Mouse (Mus musculus) ES-E14 (cell line): ENCODE measurements at regions not wholly inside any gene's neighbourhood (a gene's known extent, or its start where the extent isn't known, plus 50 kb on each side); places are given as distances from the start of the nearest gene placed in this dataset.

Experiments used
- DNase-seq: peaks from one replicate; pipeline ENCODE4 v3.0.0-alpha.2; 2013; ENCODE audit warnings: low read depth, low spot score
- H3K27ac ChIP-seq: 2 replicates; pipeline ENCODE4 v1.5.1; 2012; ENCODE audit warnings: low read depth, mild to moderate bottlenecking, low read length, moderate library complexity, mixed read lengths; ENCODE audit not compliant: poor library complexity, insufficient read depth, severe bottlenecking
- H3K36me3 ChIP-seq: 2 replicates; pipeline ENCODE4 v1.6.1; 2012; ENCODE audit warnings: mild to moderate bottlenecking, low read length, moderate library complexity, mixed read lengths; ENCODE audit not compliant: control insufficient read depth, poor library complexity, insufficient read depth, severe bottlenecking
- H3K4me1 ChIP-seq, 2 experiments: fragments of 150-350 bp in 1 of 2; sonication (generic) in 1 of 2; 2 replicates each; pipeline ENCODE4 v1.6.1; 2012; ENCODE audit warnings: low read length in 2 of 2, mild to moderate bottlenecking in 1 of 2, mixed read lengths in 1 of 2; ENCODE audit not compliant: control insufficient read depth in 2 of 2, insufficient read depth in 2 of 2, poor library complexity in 1 of 2
- H3K4me3 ChIP-seq, 2 experiments: fragments of 150-350 bp in 1 of 2; sonication (generic) in 1 of 2; 2 replicates each; pipeline ENCODE4 v1.5.1; 2012; ENCODE audit warnings: low read length in 2 of 2, low read depth in 1 of 2, mild to moderate bottlenecking in 1 of 2, mixed read lengths in 1 of 2; ENCODE audit not compliant: insufficient read depth in 1 of 2, poor library complexity in 1 of 2, severe bottlenecking in 1 of 2
- H3K9ac ChIP-seq: 2 replicates; pipeline ENCODE4 v1.6.1; 2012; ENCODE audit warnings: low read depth, mild to moderate bottlenecking, low read length, mixed read lengths; ENCODE audit not compliant: poor library complexity, insufficient read depth, severe bottlenecking
- H3K9me3 ChIP-seq: fragments of 150-350 bp; sonication (generic); 2 replicates; pipeline ENCODE4 v1.6.1; 2012; ENCODE audit warnings: low read depth, mild to moderate bottlenecking, low read length; ENCODE audit not compliant: control insufficient read depth, insufficient read depth
- CHD2 ChIP-seq: IDR thresholded peaks from 2 replicates; pipeline ENCODE4 v1.6.1; 2014; ENCODE audit warnings: mild to moderate bottlenecking, low read depth, low read length, inconsistent platforms
- HCFC1 ChIP-seq: IDR thresholded peaks from 2 replicates; pipeline ENCODE4 v1.6.1; 2012; ENCODE audit warnings: low read length, inconsistent platforms, borderline replicate concordance; ENCODE audit not compliant: insufficient read depth
- MAFK ChIP-seq: IDR thresholded peaks from 2 replicates; pipeline ENCODE4 v1.6.1; 2014; ENCODE audit warnings: mild to moderate bottlenecking, low read depth, low read length, inconsistent platforms; ENCODE audit not compliant: insufficient read depth
- ZC3H11A ChIP-seq: IDR thresholded peaks from 2 replicates; pipeline ENCODE4 v1.6.1; 2012; ENCODE audit warnings: low read depth, mild to moderate bottlenecking, inconsistent platforms, low read length, borderline replicate concordance
- ZNF384 ChIP-seq: IDR thresholded peaks from 2 replicates; pipeline ENCODE4 v1.6.1; 2012; ENCODE audit warnings: low read depth, low read length, inconsistent platforms
- in situ Hi-C, 2 experiments: fragments of 600-800 bp; cut with MboI; formaldehyde crosslinking; loops; one replicate each; pipeline ENCODE4 v1.15.1; 2025; ENCODE audit warnings: low sequenced_read_pairs in 2 of 2, inconsistent platforms in 1 of 2; ENCODE audit not compliant: unreplicated experiment in 2 of 2

DNA sequence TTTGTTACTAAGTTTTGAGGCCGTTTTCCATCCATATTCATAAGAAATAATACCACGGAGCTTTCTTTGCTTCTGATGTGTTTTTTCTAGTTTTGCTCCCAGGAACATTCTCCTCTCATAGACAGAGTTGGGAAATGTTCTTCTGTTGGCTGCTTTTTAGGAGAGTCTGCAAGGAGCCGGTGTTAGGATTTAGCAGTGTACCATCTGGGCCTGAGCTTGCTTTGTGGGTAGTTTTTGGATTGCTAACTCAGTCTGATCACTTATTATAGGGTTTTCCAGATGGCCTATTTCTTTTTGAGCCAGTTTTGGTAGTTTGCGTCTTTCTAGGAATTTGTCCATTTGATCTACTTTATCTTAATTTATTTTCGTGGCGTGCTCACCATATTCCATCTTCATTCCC lies 108.4 kb downstream of the Cmpk2 start:
- no peaks in the 10 kb centered on the region for H3K36me3 ChIP-seq
- no peak for DNase-seq
- H3K9ac ChIP-seq, result no peak overlapping the region
- H3K4me1 ChIP-seq, result no peaks in the 10 kb centered on the region
- in situ Hi-C loops, result no loop called here
- no peaks in the 10 kb centered on the region for H3K9me3 ChIP-seq
- TF ChIP-seq HCFC1 (no peak), ZC3H11A (no peak), CHD2 (no peak), ZNF384 (no peak), MAFK (no peak)
- no peak overlapping the region for H3K27ac ChIP-seq
- H3K4me3 ChIP-seq, result no peak overlapping the region

GRCm38 (mm10) chr12:26571602-26572001 lies 102.6 kb downstream of the Cmpk2 start:
- Histone ChIP-seq H3K9ac (no peak overlapping the region), H3K27ac (no peak overlapping the region), H3K9me3 (no peaks in the 10 kb centered on the region), H3K4me3 (no peak overlapping the region), H3K36me3 (no peaks in the 10 kb centered on the region), H3K4me1 (no peaks in the 10 kb centered on the region)
- in situ Hi-C loops, result no loop called here
- no peak for DNase-seq
- TF ChIP-seq HCFC1 (no peak), ZNF384 (no peak), ZC3H11A (no peak), MAFK (no peak), CHD2 (no peak)

DNA sequence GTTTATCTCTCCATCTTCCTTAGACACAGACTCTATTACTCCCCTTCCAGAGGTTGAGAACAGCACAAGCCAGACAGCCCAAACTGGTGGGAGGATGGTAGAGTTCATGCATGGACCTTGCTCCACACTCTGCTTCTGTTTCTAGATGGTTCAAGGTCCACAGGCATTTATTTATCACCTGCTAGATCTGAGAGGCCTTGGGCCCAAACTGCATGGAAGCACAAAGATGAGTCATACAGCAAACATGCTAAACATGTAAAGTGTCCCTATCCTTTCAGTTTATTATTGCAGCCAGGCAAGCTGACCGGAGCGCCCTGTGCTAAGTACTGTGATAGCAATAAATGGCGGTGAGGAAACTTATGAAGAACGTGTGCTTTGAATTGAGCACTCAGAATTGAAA lies 98.4 kb downstream of the Cmpk2 start:
- no peak overlapping the region for H3K27ac ChIP-seq
- H3K4me3 ChIP-seq, result no peak overlapping the region
- H3K4me1 ChIP-seq, result no peaks in the 10 kb centered on the region
- H3K36me3 ChIP-seq, result no peaks in the 10 kb centered on the region
- DNase-seq, result no peak
- H3K9me3 ChIP-seq, result no peaks in the 10 kb centered on the region
- in situ Hi-C loops, result no loop called here
- no peak overlapping the region for H3K9ac ChIP-seq
- no peak for TF ChIP-seq ZC3H11A
- no peak for TF ChIP-seq MAFK
- no peak for TF ChIP-seq HCFC1
- TF ChIP-seq ZNF384, result no peak
- no peak for TF ChIP-seq CHD2

- H3K9me3 ChIP-seq, result no peaks in the 10 kb centered on the region
Observed at GRCm38 (mm10) chr12:26562858-26563257, 93.9 kb downstream of the Cmpk2 start.

DNA sequence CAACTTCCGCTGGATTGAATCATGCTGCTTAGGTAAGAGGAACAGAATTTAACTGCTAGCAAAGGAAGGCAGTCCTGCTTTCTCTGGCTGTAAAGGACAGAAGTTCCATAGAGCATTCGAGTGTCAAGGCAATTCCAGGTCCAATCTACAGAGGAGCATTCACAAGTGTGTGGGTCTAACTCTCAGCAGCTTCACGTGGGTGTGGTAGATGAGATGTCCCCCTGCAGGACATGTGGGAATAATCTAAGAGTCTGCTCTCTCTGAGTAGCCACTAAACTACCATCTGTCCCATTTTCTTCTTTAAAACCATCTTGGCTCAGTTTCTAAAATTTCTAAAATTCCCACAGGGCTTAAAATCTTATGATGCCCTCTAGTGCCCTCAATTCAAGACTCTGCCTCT lies 90.6 kb downstream of the Cmpk2 start:
- TF ChIP-seq ZNF384 (no peak), CHD2 (no peak), HCFC1 (no peak), MAFK (no peak), ZC3H11A (no peak)
- Histone ChIP-seq H3K9ac (no peak overlapping the region), H3K4me1 (no peaks in the 10 kb centered on the region), H3K27ac (no peak overlapping the region), H3K9me3 (no peaks in the 10 kb centered on the region), H3K36me3 (no peaks in the 10 kb centered on the region), H3K4me3 (no peak overlapping the region)
- no peak for DNase-seq
- in situ Hi-C loops, result no loop called here

More at GRCm38 (mm10) chr12:26562858-26563257, 93.9 kb downstream of the Cmpk2 start:
- TF ChIP-seq ZNF384 (no peak), CHD2 (no peak), MAFK (no peak), ZC3H11A (no peak), HCFC1 (no peak)
- DNase-seq, result no peak
- Histone ChIP-seq H3K9ac (no peak overlapping the region), H3K36me3 (no peaks in the 10 kb centered on the region), H3K27ac (no peak overlapping the region), H3K4me3 (no peak overlapping the region), H3K4me1 (no peaks in the 10 kb centered on the region)
- in situ Hi-C loops, result no loop called here
